Mouse (Mus musculus) liver, embryonic 14.5 days (tissue): ENCODE results near the gene Prrxl1.

Source experiments
- CTCF ChIP-seq: IDR thresholded peaks from 2 replicates; pipeline ENCODE4 v1.5.1; 2016; ENCODE audit warnings: antibody characterized with exemption, low read depth, control low read depth
- EP300 ChIP-seq: IDR thresholded peaks from 2 replicates; pipeline ENCODE4 v1.6.1; 2016; ENCODE audit warnings: antibody characterized with exemption, low read depth

DNA sequence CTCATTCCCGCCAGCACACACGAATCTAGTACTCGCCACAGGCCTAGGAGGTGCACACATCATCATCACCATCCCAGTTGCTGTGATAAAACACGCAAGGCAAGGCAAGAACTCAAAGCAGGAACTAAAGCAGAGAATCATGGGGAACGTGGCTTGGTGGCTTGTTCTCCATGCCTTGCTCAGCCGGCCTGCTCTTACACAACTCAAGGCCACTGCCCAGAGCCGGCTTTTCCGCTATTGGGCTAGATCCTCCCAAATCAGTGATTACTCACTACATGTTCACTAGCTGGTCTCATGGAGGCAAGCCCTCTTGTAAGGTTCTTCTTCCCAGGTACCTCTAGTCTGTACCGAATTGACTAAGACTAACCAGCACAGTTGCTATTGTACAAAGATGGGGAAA, 15.5 kb upstream of the Prrxl1 start:
- TF ChIP-seq CTCF (no peak), EP300 (no peak)
